Mouse (Mus musculus) frontal cortex, adult 2 months (tissue): ENCODE data around the gene Hltf. TPM values are rescaled to one million over a fixed set of nuclear protein-coding genes. Genes with fewer than 3 reads are reported as not detected.

Experiments used
- DNase-seq, 2 experiments: peaks; one replicate each; pipeline ENCODE4 v3.0.0; 2022; ENCODE audit warnings: low spot score in 1 of 2; ENCODE audit errors: extremely low spot score in 1 of 2
- polyA plus RNA-seq: library from polyadenylated mRNA; depleted of rRNA; stranded (reverse); fragments of >200 nt; gene quantifications from 2 replicates; pipeline ENCODE4 v1.2.3, GENCODE M21; 2012; rRNA removed

The Hltf gene
- polyA plus RNA-seq, 1 experiment: 19.2 TPM

DNA sequence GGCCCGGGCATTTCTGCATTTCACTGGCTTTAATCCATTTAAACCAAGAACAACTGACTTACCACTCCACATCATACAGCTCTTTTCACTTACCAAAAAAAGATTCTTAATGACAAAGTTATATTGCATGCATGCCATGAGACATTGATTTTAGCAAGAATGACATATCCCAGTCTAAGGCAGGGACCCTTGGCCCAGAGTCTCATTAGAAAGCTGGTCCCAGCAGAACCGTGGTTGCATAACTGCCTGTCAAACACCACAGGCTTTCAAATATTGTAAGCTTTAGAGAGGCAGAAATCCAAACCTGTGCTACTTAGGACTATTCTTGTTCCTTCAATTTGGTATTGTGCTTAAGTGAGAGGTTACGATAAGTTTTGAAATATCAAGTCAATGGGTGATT is 86.1 kb downstream of the Hltf start:
- no peak for DNase-seq

DNA sequence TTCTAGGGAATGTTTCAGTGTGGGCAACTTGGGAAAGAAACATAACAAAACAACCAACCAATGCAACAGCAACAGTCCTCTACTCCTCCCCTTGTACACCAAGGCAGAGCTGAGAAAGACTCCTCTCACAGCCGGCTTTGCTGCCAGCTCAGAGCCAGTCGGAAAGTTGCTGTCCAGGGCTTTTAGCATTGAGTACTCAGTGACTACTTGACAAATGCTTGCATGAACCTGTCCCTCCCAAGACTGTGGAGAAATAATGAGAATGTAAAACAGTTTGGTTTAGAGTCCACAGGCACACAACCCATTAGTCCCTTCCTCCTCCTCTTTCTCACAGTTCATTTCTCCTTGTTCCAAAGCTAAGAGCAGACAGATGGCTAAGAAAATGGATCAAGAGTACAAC is 86.8 kb downstream of the Hltf start:
- DNase-seq: no peak

DNA sequence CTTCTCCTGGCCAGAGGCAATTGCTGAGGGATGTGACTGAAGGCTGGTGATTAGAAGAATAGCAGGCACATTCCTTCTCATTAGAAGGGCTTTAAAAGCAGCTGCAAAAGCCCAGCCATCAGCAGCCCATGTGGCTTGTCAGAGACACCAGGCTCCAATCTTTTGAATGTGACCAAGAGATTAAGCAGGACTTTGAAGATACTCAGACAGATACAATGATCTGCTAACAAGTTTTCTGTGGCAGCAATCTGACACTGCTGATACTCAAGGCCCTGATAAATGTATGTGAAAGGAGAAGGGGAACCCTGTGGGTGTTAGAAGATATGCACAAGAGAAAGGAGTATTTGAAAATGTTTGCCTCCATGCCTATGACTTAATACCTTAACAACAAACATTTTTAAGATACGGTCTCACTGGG is 88.1 kb downstream of the Hltf start:
- DNase-seq: no peak

DNA sequence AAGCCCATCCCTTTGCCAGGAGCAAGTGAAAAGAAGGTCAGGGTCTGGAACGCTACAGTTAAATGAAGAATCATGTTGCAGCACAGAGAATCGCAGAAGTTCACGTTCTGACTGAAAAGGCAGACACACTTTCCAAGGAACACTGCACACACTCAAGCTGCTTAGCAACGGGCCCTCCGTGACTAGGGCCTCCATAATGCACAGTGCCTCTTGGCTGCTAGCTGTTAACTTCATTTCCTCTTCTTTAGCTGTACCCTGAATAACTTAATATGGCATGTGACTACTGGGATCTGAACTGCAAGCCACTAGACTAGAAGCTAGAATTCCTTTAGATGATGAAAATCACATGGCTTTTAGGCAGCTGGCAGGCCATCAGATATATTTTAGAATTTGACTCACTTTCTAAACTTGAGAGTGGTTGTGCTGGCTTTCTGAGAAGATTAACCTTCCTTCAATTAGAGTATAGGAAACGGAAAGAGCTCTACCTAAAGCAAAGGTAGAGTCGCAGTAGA is 89.3 kb downstream of the Hltf start:
- DNase-seq: peak in 1 of 2 experiments; percentile 15

DNA sequence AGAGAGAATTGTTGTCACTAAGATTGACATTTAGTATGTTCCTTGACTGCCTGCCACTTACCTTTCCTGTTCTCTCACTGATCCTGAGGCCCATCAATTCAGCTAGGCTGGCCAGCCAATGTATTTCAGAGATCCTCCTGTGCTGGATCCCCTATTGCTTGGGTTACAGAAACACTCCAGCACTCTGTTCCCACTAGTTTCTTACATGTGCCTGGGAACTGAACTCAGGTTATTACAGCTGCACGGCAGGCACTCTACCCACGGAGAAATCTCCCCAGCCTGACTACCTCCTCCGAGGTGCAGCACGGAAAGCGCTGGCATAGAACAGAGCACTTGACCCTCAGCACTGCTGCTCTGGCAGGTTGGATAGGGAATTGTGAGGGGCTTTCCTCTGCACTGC is 90.0 kb downstream of the Hltf start:
- DNase-seq: no peak

- DNase-seq: no peak
Measured at GRCm38 (mm10) chr3:20150511-20150910, 92.9 kb downstream of the Hltf start.

DNA sequence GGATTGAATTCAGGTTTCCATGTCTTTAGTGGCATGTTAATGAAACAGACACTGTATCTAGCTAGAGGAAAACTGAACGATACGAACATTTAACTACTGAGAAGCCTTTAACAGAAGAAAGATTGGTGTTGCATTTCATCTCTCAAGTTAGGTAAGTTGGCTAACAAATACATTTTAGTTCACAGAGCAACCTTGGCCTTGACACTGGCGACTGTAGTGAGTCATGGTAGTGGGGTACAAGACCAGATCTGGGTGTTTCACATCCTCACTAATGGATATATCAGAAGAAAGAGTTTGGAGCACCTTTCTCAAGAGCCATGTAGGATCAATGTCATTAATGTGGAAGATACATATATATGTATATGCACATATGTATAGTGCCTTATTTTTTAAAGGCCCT is 94.0 kb downstream of the Hltf start:
- DNase-seq: no peak

DNA sequence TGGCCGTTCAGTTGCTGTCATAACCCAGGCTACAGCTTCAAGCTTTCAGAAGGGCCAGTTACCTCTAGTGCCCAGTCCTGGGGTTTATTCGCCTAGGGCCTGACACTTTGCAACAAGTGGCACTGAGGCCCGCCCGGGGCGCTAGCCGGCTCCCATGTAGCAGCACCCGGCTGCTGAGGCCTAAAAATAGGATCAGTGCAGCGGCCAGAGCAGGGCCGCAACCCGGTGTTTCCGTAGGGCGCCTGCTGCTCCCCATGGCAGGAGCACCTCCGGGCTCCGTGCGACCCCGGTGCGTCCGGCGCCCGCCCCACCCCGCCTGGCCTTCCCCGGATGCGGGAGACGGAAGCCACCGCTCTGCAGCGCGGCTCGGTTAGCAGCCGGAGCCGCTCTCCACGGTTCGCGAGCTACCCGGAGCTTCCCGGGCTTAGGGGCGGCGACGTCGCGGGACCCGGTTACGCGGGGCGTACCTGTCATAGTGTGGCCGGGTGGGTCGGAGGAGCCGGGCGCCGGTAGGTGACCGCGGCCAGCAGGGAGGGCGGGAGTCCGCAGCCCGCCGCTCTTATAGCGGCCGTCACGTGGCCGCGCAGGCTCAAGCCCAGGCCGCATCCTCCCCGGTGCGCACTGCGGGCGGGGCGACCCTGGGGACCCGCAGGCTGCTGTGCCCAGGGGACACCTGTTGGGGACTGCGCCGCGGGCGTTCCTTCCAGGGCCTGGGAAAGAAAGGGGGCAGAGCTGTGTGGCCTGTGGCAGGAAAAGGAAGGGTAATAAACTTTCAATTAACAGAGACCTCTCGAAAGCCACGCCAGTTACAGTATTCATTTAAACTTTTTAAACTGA is 97.1 kb downstream of the Hltf start, which contains the start of gene Gyg:
Gyg (minus strand) TSS at position 787 of the 837 bp plus-strand sequence.
- DNase-seq: peak in 1 of 2 experiments; percentile 43

DNA sequence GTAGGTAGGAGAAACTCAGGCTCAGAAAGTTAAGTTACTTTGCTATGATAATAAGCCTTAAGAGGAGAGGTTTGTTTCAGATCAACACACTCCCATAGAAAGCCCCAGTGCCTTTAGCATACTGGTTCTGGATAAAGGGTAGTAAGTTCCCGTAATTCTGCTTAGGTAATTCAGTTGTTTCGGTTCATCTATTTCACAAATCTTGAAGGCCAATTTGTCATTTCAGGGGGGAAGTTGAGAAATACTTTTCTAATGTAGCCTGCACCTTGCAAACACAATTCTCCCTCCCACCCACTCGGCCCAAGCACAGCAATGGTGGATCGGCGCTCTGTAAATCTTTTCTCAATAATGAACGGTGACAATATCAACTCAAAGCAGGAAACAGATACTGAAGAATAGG is 97.9 kb downstream of the Hltf start:
- no peak for DNase-seq

DNA sequence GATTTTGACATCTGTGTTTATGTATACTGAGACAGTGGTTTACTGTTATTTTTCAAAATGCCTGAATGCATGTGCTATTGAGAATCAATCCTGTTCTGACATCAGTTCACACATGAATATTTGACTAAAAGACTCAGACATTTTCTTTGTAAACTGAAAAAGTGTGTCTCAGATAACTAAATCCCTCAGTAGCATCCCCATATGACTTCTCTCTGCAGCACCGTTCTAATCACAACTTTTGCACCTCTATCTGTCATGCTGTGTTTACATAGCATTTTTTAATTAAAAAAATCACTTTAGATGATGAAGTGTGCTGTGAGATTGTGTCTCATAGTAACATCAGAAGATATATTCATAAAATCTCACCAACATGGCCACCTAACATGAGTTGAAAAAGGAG is 109.9 kb downstream of the Hltf start:
- DNase-seq: no peak

Other genes with a start within 250 kb of the Hltf start
- gene Cp, start 100.8 kb upstream of the Hltf start, polyA plus RNA-seq: 9.6 and 10.5 TPM in 2 replicates
- gene Hps3, start 22.5 kb upstream of the Hltf start, polyA plus RNA-seq: 14.4 and 15.6 TPM in 2 replicates
- gene Gyg, start 97.5 kb downstream of the Hltf start, polyA plus RNA-seq: 34.6 and 39.6 TPM in 2 replicates
- gene Cpa3, start 184.4 kb downstream of the Hltf start, polyA plus RNA-seq: 0.18 TPM in 1 of 2 replicates, not detected in the other
- 0.18 and 0.29 TPM in 2 replicates for gene Cpb1, start 217.9 kb downstream of the Hltf start, polyA plus RNA-seq